Comparison of ENCODE assay signal across 19 mouse cellular contexts in the genomic region with DNA sequence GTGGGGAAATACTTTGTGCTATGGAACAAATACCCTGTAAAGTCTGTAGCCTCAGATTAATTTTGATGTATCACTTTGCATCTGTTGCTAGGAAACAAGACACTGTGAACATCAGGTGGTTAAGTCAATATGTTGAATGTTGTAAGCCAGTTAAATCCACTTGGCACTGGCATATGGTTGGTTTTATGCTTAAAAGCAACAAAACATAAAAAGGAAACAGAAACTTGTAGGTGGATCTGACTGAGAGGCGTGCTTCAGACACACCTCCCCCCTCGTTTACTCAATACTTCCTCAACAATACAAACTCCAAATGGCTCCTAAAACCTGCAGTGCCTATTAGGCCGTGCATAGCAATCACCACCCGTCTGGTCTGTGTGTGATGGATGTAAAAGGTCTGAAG.
DNase-seq lines count a peak whose midpoint lies in the region; ATAC-seq and TF ChIP-seq lines count a peak whose summit lies in the region.
"Had no signal": no experiment of that assay in that cellular context is flagged by ENCODE, and none has a peak within 500 bp of the region (broad histone marks: within the 10 kb centered on the region; RNA-seq: fewer than 3 reads in every experiment).

No protein-coding gene starts in this region.

- H3K4me2 ChIP-seq in forebrain, embryonic 15.5 days (replicated peaks): no peak overlapping the region
- no peak overlapping the region for H3K4me2 ChIP-seq in forebrain, embryonic 11.5 days (ENCODE audit: low read depth, low read length, severe bottlenecking)
- H3K4me2 ChIP-seq in midbrain, embryonic 14.5 days (ENCODE audit: low read length): no peak overlapping the region
- H3K4me2 ChIP-seq: hindbrain, embryonic 13.5 days; neural tube, embryonic 15.5 days had no signal

- H3K27me3 ChIP-seq in forebrain, embryonic 15.5 days: no peaks in the 10 kb centered on the region
- H3K27me3 ChIP-seq in forebrain, embryonic 11.5 days (ENCODE audit: control insufficient read depth, insufficient read depth, low read length): no peaks in the 10 kb centered on the region
- H3K27me3 ChIP-seq in midbrain, embryonic 14.5 days (ENCODE audit: control insufficient read depth, insufficient read depth, low read length): no peaks in the 10 kb centered on the region
- H3K27me3 ChIP-seq in midbrain, embryonic 10.5 days (ENCODE audit: low read depth, poor library complexity, severe bottlenecking): no peaks in the 10 kb centered on the region
- H3K27me3 ChIP-seq: hindbrain, embryonic 13.5 days; neural tube, embryonic 15.5 days had no signal

- no peak overlapping the region for H3K4me3 ChIP-seq in forebrain, embryonic 15.5 days
- no peak overlapping the region for H3K4me3 ChIP-seq in forebrain, embryonic 11.5 days (ENCODE audit: low read depth, low read length)
- no peak overlapping the region for H3K4me3 ChIP-seq in midbrain, embryonic 14.5 days (replicated peaks; ENCODE audit: low read depth, low read length)
- no peak overlapping the region for H3K4me3 ChIP-seq in midbrain, embryonic 10.5 days
- H3K4me3 ChIP-seq: gastrocnemius, adult 2 months; hindbrain, embryonic 13.5 days; limb, embryonic 10.5 days; myocyte; neural tube, embryonic 15.5 days had no signal

- ATAC-seq in forebrain, embryonic 15.5 days (replicated peaks): peak; percentile 81
- no peak for ATAC-seq in forebrain, embryonic 11.5 days (replicated peaks; ENCODE audit: low FRiP score)
- no peak for ATAC-seq in midbrain, embryonic 14.5 days (ENCODE audit: low FRiP score, low TSS enrichment)
- ATAC-seq: lung, postnatal 0 days had no signal

- 24% methylated on average over 4 of the region's 4 CpGs for WGBS in forebrain, embryonic 15.5 days
- whole genome bisulfite sequencing in forebrain, embryonic 11.5 days: 52% methylated on average over 4 of the region's 4 CpGs
- 46% methylated on average over 4 of the region's 4 CpGs for WGBS in midbrain, embryonic 14.5 days
- WGBS in midbrain, embryonic 10.5 days: 82% methylated on average over 4 of the region's 4 CpGs

- H3K9me3 ChIP-seq in forebrain, embryonic 15.5 days: no peaks in the 10 kb centered on the region
- no peaks in the 10 kb centered on the region for H3K9me3 ChIP-seq in forebrain, embryonic 11.5 days (ENCODE audit: control insufficient read depth, low read length)
- H3K9me3 ChIP-seq in midbrain, embryonic 14.5 days (ENCODE audit: control insufficient read depth, low read length): no peaks in the 10 kb centered on the region
- H3K9me3 ChIP-seq in midbrain, embryonic 10.5 days (replicated peaks): no peaks in the 10 kb centered on the region
- H3K9me3 ChIP-seq: hindbrain, embryonic 13.5 days; limb, embryonic 10.5 days; neural tube, embryonic 15.5 days had no signal

- no peak for TF ChIP-seq POLR2A in brain, embryonic 14.5 days (IDR thresholded peaks at IDR 0.05; ENCODE audit: borderline replicate concordance, extremely low read depth, insufficient read depth, insufficient read length, poor library complexity, severe bottlenecking)

- 0 out of 2 replicates have a peak, but pooled peaks cover 4% of the 10 kb centered on the region for H3K4me1 ChIP-seq in forebrain, embryonic 15.5 days
- H3K4me1 ChIP-seq in forebrain, embryonic 11.5 days (replicated peaks; ENCODE audit: control insufficient read depth, insufficient read depth, low read length): no peaks in the 10 kb centered on the region
- no peaks in the 10 kb centered on the region for H3K4me1 ChIP-seq in midbrain, embryonic 14.5 days (ENCODE audit: control insufficient read depth, insufficient read depth, low read length)
- no peaks in the 10 kb centered on the region for H3K4me1 ChIP-seq in midbrain, embryonic 10.5 days
- H3K4me1 ChIP-seq: hindbrain, embryonic 13.5 days; limb, embryonic 10.5 days; neural tube, embryonic 15.5 days had no signal

- TF ChIP-seq CTCF in brain, embryonic 14.5 days (IDR thresholded peaks at IDR 0.05; ENCODE audit: borderline replicate concordance, extremely low read depth, insufficient read depth, insufficient read length): no peak

- no peak overlapping the region for H3K27ac ChIP-seq in forebrain, embryonic 15.5 days (replicated peaks)
- H3K27ac ChIP-seq in forebrain, embryonic 11.5 days (ENCODE audit: low read depth, low read length): no peak overlapping the region
- no peak overlapping the region for H3K27ac ChIP-seq in midbrain, embryonic 14.5 days (replicated peaks; ENCODE audit: low read depth, low read length)
- H3K27ac ChIP-seq in midbrain, embryonic 10.5 days (replicated peaks): no peak overlapping the region
- H3K27ac ChIP-seq: gastrocnemius, adult 2 months; hindbrain, embryonic 13.5 days; limb, embryonic 10.5 days; macrophage; neural tube, embryonic 15.5 days had no signal

- peaks cover 14% of the 10 kb centered on the region for H3K36me3 ChIP-seq in forebrain, embryonic 15.5 days
- H3K36me3 ChIP-seq in forebrain, embryonic 11.5 days (ENCODE audit: control insufficient read depth, insufficient read depth, low read length): no peaks in the 10 kb centered on the region
- H3K36me3 ChIP-seq in midbrain, embryonic 14.5 days (ENCODE audit: control insufficient read depth, insufficient read depth, low read length): peaks cover 21% of the 10 kb centered on the region
- H3K36me3 ChIP-seq in midbrain, embryonic 10.5 days: peaks cover 30% of the 10 kb centered on the region

- no peak overlapping the region for H3K9ac ChIP-seq in forebrain, embryonic 15.5 days (replicated peaks)
- H3K9ac ChIP-seq in forebrain, embryonic 11.5 days (ENCODE audit: low read length): no peak overlapping the region
- no peak overlapping the region for H3K9ac ChIP-seq in midbrain, embryonic 14.5 days (replicated peaks; ENCODE audit: low read length)
- H3K9ac ChIP-seq: hindbrain, embryonic 13.5 days; neural tube, embryonic 15.5 days had no signal

- DNase-seq in forebrain, embryonic 11.5 days (ENCODE audit: low spot score): no peak
- peak; percentile 23 for DNase-seq in midbrain, embryonic 14.5 days
- no peak for DNase-seq in midbrain, embryonic 10.5 days (ENCODE audit: low spot score)
- peak; percentile 69 for DNase-seq in brain, embryonic 14.5 days (ENCODE audit: low read depth)
- peak; percentile 56 for DNase-seq in layer of hippocampus, adult 9-10 months (ENCODE audit: low spot score)
- no peak for DNase-seq in thymus, adult 18-20 months
- no peak for DNase-seq in thymus, postnatal 10 days (ENCODE audit: low spot score in 2 of 2)
- DNase-seq: cerebellum, adult 9-10 months; gastrocnemius, adult 2 months; kidney, adult 8-10 months; kidney, postnatal 10 days; liver had no signal

Comparison
In these comparisons a context has a peak if more than half of its experiments do, and no peak if none do; other contexts are left out.
1. DNase-seq: peak in midbrain, embryonic 14.5 days (single experiment), brain, embryonic 14.5 days (single experiment) and layer of hippocampus, adult 9-10 months (single experiment); none in forebrain, embryonic 11.5 days (single experiment), midbrain, embryonic 10.5 days (single experiment), thymus, adult 18-20 months (0 of 2) and thymus, postnatal 10 days (0 of 2).